Mouse (Mus musculus) CD4-positive, CD25-positive, alpha-beta regulatory T cell (primary cell): ENCODE results near the gene Nalcn. TPM values are rescaled to one million over a fixed set of nuclear protein-coding genes. Genes with fewer than 3 reads are reported as not detected.

ENCODE experiments used
- polyA plus RNA-seq: library from polyadenylated mRNA; unstranded; fragments of 100-300 nt; shearing (Covaris generic); gene quantifications from one replicate; pipeline ENCODE4 v1.2.1, GENCODE M21; 2017

The Nalcn gene
- polyA plus RNA-seq, result not detected

DNA sequence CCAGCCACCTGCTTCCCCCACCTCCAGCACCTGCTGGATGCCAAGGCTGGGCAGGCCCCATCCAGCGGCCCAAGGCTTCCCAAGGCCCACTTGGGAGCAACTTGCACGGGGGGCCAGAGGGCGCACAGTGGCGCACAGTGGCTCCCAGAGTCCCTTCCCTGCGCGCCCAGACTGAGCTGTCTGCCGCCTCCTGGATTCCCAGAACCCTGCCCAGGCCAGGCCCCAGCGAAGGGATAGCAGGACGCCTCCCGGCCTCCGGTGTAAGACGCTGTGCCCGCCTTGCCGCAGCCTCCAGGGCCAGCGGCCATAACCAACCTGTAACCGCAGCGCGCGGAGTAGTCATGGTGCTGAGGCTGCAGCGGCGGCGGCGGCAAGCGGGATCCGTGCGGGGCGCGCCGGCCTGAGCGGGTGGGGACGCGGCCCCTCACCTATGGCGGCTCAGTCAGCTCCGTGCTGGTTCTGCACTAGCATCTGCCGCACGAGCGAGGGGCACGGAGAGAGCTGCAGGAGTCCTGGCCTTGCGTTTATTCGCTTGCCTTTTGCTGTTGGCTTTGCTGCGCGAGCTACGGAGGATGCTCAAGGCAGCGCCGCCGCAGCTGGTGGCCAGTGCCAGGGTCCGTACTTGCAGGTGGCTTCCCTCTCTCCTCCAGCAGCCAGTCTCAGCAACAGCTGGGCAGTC lies at the start of gene Nalcn:
Gene Nalcn (minus strand): TSS at position 644 of the 679 bp plus-strand sequence.

DNA sequence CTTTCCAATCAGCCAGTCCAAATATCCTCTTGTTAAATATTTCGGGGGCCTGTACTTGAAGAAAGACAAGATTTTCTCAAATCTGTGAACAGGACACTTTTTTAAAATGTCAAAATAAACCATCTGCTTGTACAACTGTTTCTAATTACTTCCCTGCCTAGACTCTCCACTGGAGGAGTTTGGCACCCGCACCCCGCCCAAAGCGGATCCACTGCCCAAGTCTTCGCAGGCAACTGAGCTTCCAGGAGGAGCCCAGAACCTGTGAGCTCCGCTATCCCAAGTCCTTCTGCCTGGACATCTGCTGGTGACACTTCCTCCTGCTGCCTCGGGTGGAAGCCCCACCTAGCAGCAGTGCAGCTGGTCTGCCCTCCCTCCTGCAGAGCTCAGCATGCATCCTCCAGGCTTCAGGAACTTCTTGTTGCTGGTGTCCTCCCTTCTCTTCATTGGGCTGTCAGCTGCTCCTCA lies 33.0 kb upstream of the Nalcn start, which contains the start of gene Itgbl1:
Gene Itgbl1 (plus strand): TSS at position 51 of the 465 bp plus-strand sequence.

Other genes starting within 250 kb of the Nalcn start
- not detected for gene Itgbl1, start 32.8 kb upstream of the Nalcn start, polyA plus RNA-seq